Mouse (Mus musculus): Measurements from ENCODE around the gene Mmp25.
"Not testable (repeated sequence)": the region's sequence is repeated elsewhere in the genome, so short reads cannot be mapped to it uniquely, and the experiment has no call there.

Mmp25 gene

DNA sequence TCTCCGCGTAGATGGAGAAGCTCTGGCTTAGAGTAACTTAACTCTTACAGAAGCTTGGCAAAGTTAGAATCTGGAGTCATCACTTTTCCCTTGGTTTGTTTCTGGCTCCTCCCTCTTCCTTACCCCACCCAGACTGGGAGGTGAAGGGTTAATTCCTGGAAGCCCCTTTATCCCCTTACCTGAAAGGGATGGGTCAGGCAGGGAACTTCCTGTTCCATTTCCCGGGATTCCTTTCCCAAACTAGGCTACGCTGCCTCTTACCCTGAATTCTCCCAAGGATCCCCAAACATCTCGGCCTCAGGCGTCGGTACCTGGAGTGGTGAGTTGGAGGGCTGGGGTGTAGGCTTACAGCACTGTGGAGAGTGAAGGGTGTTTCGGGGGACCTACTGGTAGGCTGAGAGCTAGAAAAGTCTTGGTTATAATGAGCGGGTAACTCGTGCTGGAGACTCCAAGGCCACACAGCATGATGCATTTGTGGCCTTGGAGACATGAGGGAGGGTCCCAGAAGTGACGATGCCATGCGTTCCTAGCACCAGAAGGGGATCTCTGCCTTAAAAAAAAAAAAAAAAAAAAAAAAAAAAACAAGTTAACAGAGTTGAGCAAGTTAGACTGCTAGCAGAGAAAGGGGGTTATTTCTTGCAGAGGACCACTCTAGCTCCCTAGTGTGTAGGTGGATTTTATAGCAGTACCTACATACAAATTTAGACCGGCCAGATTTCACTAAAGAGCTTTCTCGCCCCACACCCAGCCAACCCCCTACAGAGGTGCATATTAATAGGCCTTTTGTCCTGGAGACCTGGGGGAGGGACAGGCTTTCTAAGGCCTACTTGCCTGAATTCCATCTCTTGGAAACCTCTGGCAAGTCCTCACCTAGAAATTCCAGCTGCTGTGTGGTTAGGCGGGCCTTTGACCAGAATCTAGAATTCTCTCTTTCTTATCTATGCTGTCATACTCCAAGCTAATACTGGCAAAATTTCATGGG lies 44.1 kb downstream of the Mmp25 start, which contains the start of gene Zscan10:
Gene Zscan10 (plus strand): TSS at position 216 of the 982 bp plus-strand sequence.
- DNase-seq (ENCODE audit: low spot score) = no peak

DNA sequence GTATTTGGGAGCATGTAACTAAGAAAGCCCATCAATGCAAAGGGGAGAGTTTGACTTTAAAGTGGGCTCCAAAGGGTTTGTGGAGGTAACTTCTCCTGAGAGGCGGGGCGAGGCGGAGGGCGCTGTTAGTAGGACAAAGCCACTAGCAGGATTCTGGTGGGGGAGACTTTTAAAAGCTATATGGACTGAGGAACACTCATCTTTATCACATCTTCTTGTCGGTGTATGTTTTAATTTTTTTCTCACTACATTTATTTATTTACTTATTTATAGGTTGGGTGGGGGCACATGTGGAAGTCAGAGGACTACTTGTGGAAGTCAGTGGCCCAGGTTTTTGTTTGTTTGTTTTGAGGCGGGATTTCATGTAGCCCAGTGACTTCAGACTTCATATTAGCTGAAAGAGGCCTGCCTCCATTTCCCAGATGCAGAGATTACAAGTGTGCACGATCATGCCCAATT lies 45.4 kb downstream of the Mmp25 start:
- DNase-seq (ENCODE audit: low spot score) = peak; percentile 15

DNA sequence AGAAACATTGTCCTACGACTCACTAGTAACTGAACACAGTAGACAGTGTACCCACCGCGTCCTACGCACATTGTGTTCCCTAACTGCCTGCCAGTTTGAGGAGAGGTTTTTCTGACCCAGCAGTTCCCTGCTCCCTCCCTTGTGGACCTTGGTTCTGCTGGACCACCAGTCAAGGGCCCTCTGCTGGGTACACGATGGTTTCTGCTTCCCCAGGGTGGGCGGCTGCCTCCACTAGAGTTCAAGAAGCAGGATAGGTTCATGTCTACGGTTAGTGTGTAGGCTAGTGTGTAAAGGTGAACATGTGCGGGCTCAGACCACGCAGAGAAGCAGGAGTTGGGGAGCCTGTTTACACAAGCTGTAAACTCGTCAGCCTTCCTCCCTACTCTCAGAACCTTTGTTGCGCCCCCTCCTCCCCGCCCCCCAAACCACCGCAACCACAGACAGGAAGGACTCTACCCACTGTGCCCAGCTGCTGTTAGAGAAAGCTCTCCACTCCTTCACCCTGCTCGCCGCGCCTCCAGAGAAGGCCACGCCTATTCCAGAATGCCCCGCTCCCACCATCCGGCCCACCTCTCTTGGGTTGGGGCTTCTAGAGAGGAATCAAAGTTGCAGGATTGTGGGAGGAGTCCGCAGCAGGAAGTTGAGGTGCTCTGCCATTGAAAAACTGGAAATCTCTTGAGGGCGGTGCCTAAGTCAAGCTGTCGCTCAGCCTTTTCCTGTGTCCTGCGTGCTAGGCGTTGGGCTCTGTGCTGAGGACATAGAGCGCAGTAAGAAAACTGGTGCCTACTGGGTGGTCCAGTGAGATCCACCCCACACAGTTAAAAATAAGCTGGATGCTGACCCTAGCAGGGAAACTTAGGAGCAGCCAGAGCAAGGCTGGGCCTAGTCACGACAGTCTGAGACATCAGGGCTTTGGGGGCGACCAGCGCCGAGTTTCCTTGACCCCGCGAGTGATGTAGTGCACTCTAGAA lies 46.2 kb downstream of the Mmp25 start, which contains the start of gene Zfp13:
Gene Zfp13 (minus strand): TSS at position 906 of the 971 bp plus-strand sequence.
- peak; percentile 65 for DNase-seq (ENCODE audit: low spot score)

DNA sequence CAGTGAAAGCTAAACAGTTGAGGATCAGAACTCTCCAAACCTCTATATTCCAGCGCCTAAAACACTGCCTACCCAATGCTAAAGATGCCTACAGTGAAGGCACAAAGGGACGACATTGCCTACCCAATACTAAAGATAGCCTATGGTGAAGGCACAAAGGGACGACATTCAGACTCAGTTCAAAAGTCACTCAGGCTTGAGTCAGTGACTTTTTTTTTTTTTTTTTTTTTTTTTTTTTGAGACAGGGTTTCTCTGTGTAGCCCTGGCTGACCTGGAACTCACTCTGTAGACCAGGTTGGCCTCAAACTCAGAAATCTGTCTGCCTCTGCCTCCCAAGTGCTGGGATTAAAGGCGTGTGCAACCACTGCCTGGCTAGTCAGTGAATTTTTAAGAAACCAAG lies 49.9 kb downstream of the Mmp25 start:
- not testable (repeated sequence) for DNase-seq (ENCODE audit: low spot score)

DNA sequence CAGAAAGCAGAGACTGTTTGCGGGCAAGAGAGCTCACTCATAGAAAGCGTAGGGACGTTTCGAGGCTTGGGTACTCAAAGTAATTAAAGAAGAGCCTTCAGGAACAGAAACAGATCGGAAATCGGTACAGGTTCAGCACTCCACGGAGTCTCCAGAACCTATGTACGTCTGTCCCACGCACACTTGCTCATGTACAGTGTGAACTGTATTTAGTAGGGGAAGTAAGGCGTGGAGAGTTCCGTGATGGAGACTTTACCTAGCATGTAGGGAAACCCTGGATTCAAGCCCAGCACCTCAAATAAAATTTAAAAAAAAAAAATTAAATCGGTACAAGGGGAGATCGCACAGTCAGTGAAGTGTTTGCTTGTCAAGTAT lies 52.2 kb downstream of the Mmp25 start:
- no peak for DNase-seq (ENCODE audit: low spot score)

DNA sequence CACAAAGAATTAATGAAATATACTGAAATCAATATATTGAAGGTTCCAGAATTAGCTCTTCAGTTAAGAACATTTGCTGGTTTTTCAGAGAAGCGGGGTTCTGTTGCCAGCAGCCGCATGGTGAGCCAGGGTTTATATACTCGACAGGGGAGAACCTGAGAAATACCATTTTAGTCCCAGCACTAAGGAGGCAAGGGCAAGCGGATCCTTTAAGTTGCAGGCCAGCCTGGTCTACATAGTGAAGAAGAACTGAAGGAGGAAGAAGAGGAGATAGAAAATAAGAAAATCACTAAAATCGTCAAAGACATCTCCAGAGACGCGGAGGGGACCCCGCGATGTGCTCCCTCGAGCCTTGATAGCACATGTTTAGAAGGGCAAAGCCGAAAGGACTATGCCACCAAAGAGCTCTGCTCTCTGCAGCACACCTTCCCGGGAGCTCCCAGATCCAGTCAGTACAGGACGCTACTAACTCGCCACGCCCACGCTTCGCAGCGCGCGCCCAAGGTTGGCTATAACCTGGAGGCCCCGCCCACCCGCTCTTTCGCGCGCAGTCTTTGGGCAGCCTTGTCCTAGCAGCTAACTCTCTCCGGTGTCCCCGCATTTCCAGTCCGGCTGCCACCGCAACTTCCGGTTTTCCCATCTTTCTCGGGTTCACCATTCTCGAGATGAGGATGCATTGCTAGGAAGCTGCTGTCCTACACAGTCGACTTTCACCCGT lies 52.7 kb downstream of the Mmp25 start:
- DNase-seq (ENCODE audit: low spot score) = peak; percentile 86

DNA sequence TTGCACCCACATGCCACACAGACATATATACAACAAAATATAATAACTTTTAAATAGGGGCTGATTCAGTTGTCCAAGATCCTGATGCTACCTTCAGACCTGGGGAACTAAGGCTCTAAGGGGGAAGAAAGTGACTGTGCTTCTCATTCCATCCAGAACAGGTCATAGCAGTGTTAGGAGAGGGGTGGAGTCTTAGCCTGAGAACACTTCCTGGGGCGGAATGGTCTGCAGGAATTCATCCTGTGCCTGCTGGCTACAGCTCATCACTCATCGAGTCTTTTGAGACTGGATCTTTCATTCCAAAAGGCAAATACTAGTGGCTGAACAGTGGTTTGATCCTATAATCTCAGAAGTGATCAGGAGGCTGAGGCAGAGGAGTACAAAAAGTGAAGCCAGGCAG lies 57.8 kb downstream of the Mmp25 start:
- no peak for DNase-seq (ENCODE audit: low spot score)

DNA sequence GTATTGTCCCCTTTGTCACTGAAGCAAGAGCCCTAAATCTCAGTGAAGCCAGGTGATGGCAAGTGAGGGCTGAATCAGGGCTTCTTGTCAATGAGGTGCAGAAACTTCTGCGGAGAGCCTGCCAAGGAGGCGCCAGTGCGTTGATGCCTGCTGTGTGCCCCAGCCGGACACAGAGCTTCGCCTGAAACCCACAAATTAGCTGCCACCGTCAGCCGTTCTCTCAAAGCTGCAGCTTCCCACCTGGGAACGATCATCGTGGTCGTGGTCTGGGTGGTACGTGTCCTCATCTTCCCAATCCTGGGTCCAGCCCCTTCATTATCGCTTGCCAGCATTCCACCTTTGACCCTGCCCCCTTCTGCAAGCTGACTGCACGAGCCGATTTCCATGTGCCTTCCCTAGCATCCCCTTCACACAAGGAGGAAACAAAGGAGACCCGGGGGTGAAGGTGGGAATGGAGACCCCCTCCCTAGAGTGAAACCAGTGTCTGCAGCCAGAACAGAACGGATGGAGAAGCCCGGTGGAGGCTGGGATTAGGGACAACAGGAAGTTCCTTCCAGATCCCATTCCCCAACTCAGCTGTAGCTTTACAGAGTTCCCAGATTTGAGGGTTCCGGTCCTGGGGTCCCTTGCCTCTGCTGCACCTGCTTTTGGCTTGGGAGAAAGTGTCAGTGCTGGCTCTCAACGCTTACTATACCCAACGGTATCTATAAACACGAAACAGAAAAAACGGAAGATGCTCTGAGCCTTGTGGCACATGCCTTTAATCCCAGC lies 59.2 kb downstream of the Mmp25 start:
- DNase-seq (ENCODE audit: low spot score) = no peak

DNA sequence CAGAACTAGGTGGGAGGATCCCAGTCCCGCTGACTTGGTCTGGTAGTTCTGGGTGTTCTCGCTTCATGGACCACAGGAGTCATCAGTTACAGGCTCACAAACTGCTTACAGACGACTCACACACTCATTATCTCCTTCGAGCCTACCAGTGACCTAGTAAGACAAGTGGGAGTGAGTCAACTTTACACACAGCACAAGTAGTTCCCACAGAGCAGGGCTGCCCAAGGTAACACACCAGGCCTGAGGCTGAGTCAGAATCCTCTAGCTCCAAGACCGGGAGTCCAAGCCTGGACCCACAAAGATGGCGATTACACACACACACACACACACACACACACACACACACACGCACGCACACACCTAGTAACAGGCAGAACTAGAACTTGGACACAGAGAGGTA lies 60.3 kb downstream of the Mmp25 start:
- DNase-seq (ENCODE audit: low spot score) = no peak

Measured in spleen, adult 12 weeks (tissue).